Mouse (Mus musculus) kidney, adult 10 weeks (tissue): ENCODE measurements around the gene 4632433K11Rik. TPM values are rescaled to one million over a fixed set of nuclear protein-coding genes. Genes with fewer than 3 reads are reported as not detected.

Experiments used
- polyA plus RNA-seq: library from polyadenylated mRNA; stranded (reverse); fragments of 350-450 nt; fragmentation: Illumina TruSeq; extraction: RNeasy Lipid Tissue Mini Kit (QIAGEN cat#74804); gene quantifications from one replicate; pipeline ENCODE4 v1.2.3, GENCODE M21; 2014; ENCODE audit warnings: low read depth, low replicate concordance

4632433K11Rik gene
- polyA plus RNA-seq: 3.2 TPM

GRCm38 (mm10) chr7:5033818-5034217 is at the start of gene 4632433K11Rik:
Gene 4632433K11Rik (plus strand): TSS chr7:5034118.

GRCm38 (mm10) chr7:4996003-4996895 is 37.7 kb upstream of the 4632433K11Rik start, which contains the start of gene Zfp579:
Gene Zfp579 (minus strand): TSS chr7:4996158.

DNA sequence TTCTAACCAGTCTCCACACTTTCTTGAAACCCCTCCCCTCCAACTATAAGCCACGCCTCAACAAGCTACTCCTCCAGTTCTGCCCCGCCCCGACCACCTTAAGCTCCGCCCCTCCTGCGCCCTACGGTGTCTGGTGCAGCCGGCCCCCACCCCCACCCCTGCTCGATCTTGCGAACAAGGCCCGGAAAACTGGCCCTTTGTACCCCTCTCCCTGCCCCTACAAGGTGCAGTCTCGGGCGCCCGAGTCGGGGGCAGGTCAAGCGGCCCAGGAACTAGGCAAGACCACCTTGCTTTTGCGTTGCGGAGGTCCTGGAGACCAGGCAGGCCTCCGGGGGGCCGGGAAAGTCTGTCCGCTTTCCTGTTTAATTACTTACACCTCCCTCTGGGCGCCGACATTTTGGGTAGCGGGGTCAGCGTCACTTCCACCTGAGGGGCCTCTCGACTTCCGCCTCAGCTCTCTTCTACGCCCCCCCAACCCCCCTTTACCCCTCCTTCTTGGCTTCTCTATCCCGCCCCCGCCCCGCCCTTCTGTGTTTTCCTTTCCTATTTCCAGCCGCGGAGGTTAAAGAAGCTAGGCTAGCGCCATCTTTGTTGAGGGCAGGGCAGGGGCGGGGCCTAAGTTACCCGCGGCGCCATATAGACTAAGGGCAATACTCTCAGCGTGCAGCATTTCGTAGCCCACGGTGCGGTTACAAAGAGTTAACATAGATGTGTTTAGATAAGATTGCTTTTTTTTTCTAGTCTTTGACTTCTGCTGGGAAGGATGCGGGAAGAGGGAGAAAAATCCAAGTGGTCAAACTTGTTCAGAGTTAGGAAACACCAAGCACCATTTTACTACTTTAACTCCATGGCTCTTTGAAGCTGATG is 19.4 kb upstream of the 4632433K11Rik start, which contains the start of the genes Zfp524 and Fiz1:
Zfp524 (plus strand) TSS at position 165 of the 867 bp plus-strand sequence.
Fiz1 (minus strand) TSS at position 447 of the 867 bp plus-strand sequence.

GRCm38 (mm10) chr7:5015118-5016001 is 18.6 kb upstream of the 4632433K11Rik start, which contains the start of gene Gm44973:
Gene Gm44973 (plus strand): TSS chr7:5015496.

DNA sequence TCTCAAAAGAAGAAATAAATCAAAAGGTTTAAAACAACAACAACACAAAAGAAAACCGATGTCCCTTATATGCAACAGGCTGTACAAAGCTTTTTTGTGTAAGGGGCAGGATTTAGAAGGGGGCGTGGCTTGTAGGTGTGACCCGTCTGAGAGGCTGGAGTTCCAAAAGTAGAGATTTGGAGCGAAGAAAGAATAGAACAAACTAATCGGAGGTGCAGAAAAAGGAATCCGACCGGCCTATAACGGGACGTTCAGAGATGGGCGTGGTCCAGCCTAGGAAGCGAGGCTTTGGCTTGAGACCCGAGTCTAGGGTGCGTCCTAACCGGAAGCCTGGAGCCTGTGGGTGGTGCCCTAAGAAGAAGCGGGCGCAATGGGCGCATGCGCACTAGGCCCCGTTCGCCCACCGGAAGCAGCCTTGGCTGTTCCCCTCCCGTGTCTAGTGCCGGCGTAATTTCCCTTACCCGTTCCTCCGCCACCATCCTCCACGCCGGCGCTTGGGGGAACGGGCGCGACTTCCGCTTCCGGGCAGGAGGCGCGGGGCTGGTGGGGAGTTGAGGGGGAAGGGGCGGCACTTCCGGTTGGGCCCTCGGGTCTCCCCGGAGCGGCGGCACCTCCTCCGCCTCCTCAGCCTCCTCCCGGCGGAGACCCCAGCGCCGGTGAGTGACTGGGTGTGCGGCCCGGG is 13.8 kb upstream of the 4632433K11Rik start, which contains the start of the genes Zfp865 and Ccdc106:
Zfp865 (plus strand) TSS at position 377 of the 682 bp plus-strand sequence.
Ccdc106 (plus strand) TSS at position 554 of the 682 bp plus-strand sequence.

GRCm38 (mm10) chr7:5038109-5038732 is 4.3 kb downstream of the 4632433K11Rik start, which contains the start of gene Zfp784:
Gene Zfp784 (minus strand): TSS chr7:5038446.

GRCm38 (mm10) chr7:5051193-5052192 is 17.6 kb downstream of the 4632433K11Rik start, which contains the start of gene Zfp580:
Gene Zfp580 (plus strand): TSS chr7:5051538.

GRCm38 (mm10) chr7:5061774-5062359 is 27.9 kb downstream of the 4632433K11Rik start, which contains the start of gene U2af2:
Gene U2af2 (plus strand): TSS chr7:5062143.

GRCm38 (mm10) chr7:5080010-5080751 is 46.3 kb downstream of the 4632433K11Rik start, which contains the start of gene Epn1:
Gene Epn1 (plus strand): TSS chr7:5080235.

Other genes starting within 250 kb of the 4632433K11Rik start
- 1.3 TPM for gene Tmem238, start 244.5 kb upstream of the 4632433K11Rik start, polyA plus RNA-seq
- gene Rpl28, start 241.2 kb upstream of the 4632433K11Rik start, polyA plus RNA-seq: 11.3 TPM
- 2.9 TPM for gene Ube2s, start 221.5 kb upstream of the 4632433K11Rik start, polyA plus RNA-seq
- 3.2 TPM for gene Shisa7, start 189.4 kb upstream of the 4632433K11Rik start, polyA plus RNA-seq
- gene Isoc2b, start 163.9 kb upstream of the 4632433K11Rik start, polyA plus RNA-seq: 2.9 TPM
- gene Isoc2a, start 157.0 kb upstream of the 4632433K11Rik start, polyA plus RNA-seq: 5.4 TPM
- not detected for gene Gm36210, start 127.6 kb upstream of the 4632433K11Rik start, polyA plus RNA-seq
- gene Zfp628, start 118.9 kb upstream of the 4632433K11Rik start, polyA plus RNA-seq: not detected
- 0.57 TPM for gene Nat14, start 112.1 kb upstream of the 4632433K11Rik start, polyA plus RNA-seq
- gene Ssc5d, start 108.3 kb upstream of the 4632433K11Rik start, polyA plus RNA-seq: not detected
- gene Sbk2, start 69.7 kb upstream of the 4632433K11Rik start, polyA plus RNA-seq: not detected
- not detected for gene Sbk3, start 63.0 kb upstream of the 4632433K11Rik start, polyA plus RNA-seq
- 10.8 TPM for gene Zfp579, start 38.0 kb upstream of the 4632433K11Rik start, polyA plus RNA-seq
- gene Zfp524, start 19.7 kb upstream of the 4632433K11Rik start, polyA plus RNA-seq: not detected
- 11.1 TPM for gene Fiz1, start 19.4 kb upstream of the 4632433K11Rik start, polyA plus RNA-seq
- gene Gm44973, start 18.6 kb upstream of the 4632433K11Rik start, polyA plus RNA-seq: not detected
- 2.9 TPM for gene Zfp865, start 13.7 kb upstream of the 4632433K11Rik start, polyA plus RNA-seq
- 0.49 TPM for gene Ccdc106, start 13.6 kb upstream of the 4632433K11Rik start, polyA plus RNA-seq
- 5.4 TPM for gene Zfp784, start 4.3 kb downstream of the 4632433K11Rik start, polyA plus RNA-seq
- gene Zfp580, start 17.4 kb downstream of the 4632433K11Rik start, polyA plus RNA-seq: 0.57 TPM
- 6.9 TPM for gene U2af2, start 28.0 kb downstream of the 4632433K11Rik start, polyA plus RNA-seq
- gene Epn1, start 46.1 kb downstream of the 4632433K11Rik start, polyA plus RNA-seq: 0.93 TPM
- gene Rfpl4, start 82.8 kb downstream of the 4632433K11Rik start, polyA plus RNA-seq: not detected
- 3.3 TPM for gene Rasl2-9, start 91.8 kb downstream of the 4632433K11Rik start, polyA plus RNA-seq
- not detected for gene Vmn1r55, start 115.6 kb downstream of the 4632433K11Rik start, polyA plus RNA-seq
- not detected for gene Vmn1r56, start 162.6 kb downstream of the 4632433K11Rik start, polyA plus RNA-seq
- not detected for gene Vmn1r57, start 184.4 kb downstream of the 4632433K11Rik start, polyA plus RNA-seq